Mouse (Mus musculus): ENCODE results near the gene Arhgap44.
A peak's percentile ranks its signal among the peaks of the same experiment; 100 is the strongest.

The Arhgap44 gene

DNA sequence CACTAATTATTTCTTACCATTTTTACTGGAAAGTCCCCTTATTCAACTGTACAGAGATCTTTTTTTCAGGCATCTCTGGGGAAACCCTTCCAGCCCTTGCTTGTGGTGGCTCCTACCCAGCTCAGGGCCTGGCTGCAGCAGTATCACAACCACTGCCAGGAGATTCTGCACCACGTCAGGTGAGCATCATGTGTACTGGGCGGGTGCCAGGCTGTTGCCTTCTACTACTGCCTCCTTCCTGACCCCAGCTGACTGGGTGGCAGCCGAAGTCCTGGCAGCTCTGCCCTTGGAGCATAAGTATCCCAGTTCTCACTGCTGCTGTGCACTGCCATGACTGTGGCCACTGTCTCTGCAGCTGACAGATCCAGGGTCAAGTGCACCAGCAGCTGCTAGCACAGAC lies 164.3 kb downstream of the Arhgap44 start:
- peak; percentile 82 to 86 for DNase-seq

DNA sequence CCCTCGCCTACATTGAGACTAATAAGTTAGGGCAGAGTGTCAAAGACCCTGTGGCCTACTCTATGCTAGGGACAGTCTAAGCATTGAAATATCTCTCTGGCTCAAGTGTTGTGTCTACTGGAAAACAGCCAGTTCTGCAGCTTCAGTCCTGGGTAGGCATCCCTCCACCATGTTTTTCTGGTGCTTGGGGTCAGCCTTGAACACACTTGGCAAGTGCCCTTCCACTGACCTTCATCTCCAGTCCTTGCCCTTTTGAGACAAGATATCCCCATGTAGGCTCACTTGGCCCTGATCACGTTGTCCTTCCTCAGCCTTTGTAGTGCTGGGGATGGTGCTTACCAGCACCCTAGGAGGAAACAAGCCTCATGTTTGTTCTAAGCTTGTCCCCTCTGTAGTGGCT lies 174.2 kb downstream of the Arhgap44 start:
- no peak for DNase-seq

DNA sequence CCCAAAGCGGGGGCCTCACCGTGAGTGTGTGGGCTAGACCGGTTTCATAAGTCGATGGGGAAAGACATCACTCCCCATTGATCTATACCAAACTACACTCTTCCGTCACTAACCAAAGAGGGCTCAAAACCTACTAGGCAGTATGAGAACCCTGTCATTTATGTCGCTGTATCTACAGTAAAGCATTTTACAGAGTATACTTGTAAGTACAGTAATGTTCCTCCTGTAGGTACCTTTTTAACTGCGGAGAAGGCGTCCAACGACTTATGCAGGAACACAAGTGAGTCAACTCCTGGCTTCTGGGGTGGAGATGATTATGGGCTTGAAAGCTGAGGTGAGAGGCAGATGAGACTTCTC lies 183.3 kb downstream of the Arhgap44 start:
- DNase-seq = no peak

DNA sequence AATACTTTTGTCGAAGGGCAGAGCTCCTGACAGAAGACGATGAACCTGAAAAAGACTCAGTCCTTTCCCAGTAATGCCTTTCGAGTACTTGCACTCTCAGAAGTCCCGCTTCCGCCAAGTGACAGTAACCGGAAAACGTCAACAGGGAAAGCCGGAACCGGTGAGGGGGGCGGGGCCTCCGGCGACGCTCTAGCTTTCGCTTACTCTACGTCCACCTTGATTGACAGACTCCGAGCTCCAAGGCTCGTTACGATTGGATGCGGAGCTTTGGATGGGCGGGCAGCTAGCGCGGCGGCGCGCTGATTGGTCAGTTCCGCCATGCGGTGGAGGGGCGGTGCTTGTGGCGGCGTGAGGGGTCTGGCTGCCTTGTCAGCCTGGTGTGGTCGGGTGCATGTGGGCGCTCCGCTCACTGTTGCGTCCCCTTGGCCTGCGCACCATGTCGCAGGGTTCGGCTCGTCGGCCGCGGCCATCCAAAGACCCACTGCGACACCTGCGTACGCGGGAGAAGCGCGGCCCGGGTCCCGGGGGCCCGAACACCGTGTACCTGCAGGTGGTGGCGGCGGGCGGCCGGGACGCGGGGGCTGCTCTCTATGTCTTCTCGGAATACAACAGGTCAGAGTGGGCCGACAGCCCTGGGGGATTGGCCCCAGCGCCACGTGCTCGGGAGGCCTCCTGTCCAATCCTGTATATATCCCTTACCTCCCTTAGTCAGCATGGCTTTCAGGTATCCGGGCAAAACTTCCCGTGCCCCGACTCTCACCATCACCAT lies 183.9 kb downstream of the Arhgap44 start, which contains the start of gene Elac2:
TSS of gene Elac2 (plus strand) at position 319 of the 769 bp plus-strand sequence.
- DNase-seq = peak; percentile 97 to 98

DNA sequence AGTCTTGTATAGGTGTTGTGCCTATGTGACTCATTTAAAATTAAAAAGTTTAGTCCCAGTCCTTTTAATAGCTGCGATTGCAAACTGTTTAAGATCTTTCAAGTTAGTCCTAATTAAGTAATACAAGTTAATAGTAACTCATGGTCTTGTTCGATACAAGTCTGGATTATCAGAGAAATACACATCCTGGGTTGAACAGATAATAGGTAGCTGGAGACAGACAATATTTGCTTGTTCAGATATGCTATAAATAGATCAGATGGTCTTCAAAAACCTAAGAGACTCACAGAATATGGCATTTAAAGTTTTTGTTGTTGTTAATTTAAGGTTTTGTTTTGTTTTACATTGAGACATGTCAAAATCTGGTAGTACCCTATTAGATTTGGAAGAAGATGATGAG lies 190.3 kb downstream of the Arhgap44 start:
- no peak for DNase-seq

DNA sequence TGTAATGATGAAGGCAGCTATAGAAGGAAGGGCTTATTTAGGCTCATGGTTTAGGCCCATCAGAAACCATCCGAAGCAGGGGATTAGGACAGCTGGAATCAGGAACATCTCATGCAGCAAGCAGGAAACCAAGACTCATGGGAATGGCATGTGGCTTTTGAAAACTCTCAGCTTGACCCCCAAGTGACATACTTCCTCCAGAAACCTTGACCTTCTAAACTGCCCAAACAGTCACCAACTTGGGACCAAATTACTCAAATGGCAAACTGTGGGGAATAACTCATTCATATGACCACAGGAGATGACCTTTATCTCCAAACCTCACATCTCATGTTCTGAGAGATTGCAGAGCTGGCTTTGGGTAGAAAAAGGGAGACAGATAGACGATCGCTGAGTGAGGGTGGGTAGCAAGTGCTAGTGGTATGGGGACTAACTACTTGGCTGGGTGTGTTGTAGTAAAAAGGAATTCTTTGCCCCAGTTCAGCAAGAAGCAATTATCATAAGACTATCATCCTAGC lies 191.2 kb downstream of the Arhgap44 start:
- DNase-seq = no peak

DNA sequence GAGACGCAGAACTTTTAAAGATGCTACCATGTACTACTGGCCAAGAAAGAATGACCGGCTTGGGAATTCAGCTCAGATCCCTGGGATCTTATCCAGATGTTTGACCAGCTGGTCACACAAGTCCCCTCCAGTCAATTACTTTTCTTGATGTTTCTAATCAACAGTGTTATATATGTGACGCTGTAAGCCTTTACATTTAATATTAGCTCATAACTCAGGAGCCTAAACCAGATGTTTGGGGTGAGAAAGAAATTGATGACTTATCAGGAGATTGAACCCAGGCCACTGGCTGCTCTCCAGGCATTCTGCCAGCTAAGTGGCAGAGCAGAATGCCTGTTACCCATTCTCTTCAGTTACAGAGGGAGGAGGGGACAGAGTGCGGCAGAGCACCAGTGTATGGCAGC lies 193.8 kb downstream of the Arhgap44 start:
- DNase-seq = no peak

DNA sequence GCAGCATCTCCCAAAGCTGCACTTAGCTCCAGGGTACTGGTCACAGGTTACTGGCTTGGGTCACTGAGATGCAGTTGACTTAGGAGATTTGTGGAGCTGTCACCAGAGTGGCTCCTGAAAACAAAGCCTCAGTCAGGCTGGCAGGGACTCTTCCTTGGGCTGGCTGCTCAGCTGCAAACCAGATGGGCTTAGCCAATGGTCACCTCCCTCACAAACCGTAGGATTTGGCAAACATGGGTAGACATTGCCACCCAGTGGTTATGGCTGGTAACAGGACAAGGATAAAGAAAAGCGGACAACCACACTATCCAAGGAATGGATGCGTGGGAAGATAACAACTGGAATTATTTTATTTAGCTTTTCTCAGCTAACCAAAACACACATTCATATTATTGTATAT lies 194.3 kb downstream of the Arhgap44 start:
- DNase-seq = peak; percentile 43 to 74

DNA sequence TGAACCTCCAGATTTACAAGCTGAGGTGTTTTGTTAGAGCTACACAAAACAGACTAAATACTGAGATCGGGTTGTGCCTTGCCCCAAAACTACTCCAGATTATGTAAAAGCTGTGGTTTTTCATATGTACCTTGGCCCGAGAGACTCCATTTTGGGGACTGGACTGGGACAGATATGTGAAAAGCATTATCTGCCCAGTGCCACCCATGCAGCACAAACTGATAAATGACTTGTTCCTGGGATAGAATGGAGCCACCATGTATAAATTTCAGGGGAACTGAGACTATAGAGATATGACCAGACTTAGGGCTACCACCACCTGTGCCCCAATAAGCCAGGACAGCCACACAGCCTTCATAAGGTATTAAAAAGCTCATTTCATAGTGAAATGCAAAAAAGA lies 200.1 kb downstream of the Arhgap44 start:
- no peak for DNase-seq

DNA sequence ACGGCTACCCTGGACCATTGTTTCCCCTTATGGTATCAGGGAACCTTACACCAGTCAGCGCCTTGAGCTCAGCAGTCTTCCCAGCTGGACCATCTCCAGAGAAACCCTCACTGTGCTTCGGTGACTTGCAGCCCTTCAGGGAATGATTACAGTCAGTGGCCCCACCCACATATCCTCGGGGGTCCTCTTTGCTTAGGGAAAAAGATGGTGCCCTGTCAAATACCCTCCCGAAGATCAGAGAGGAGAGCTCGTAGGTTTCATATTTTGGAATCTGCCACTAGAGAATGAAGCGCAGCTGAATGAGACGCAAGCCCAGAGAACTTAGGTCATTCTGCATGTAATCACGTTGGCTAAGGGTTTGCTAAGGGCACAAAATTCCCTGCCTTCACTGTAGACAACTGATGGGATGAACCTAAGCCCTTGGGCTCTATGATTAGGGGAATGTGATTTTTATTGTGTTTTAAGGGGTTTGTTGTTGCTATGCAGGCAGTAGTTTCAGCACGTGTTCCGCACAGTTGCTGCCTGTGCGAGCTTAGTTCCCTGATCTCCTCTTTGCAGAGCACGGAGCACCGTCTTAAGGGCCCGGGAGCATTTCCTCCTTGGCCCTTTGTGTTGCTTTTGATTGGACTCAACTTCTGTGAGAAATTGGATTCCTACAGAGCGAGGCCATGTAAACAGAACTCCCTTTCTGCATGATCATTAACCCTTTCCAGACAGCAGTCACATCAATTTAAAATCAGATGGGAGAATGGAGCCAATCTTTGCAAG lies 205.6 kb downstream of the Arhgap44 start:
- no peak for DNase-seq

Measured in kidney, postnatal 36 days (tissue).